Mouse (Mus musculus) small intestine, adult 2 months (tissue): ENCODE measurements at regions not wholly inside any gene's neighbourhood (a gene's known extent, or its start where the extent isn't known, plus 50 kb on each side); places are given as distances from the start of the nearest gene placed in this dataset.

Experiments used
- CTCF ChIP-seq: fragments of 200-500 bp; IDR thresholded peaks from 2 replicates; pipeline ENCODE4 v1.5.1; 2012; ENCODE audit warnings: low read depth, mild to moderate bottlenecking, control low read depth, inconsistent platforms, low read length, moderate library complexity, mixed read lengths; ENCODE audit not compliant: insufficient replicate concordance, insufficient read length; ENCODE audit errors: extremely low read depth
- POLR2A ChIP-seq: fragments of 200-500 bp; IDR thresholded peaks from 2 replicates; pipeline ENCODE4 v1.6.1; 2012; ENCODE audit warnings: low read depth, mild to moderate bottlenecking, control low read depth, inconsistent platforms, low read length, moderate library complexity

DNA sequence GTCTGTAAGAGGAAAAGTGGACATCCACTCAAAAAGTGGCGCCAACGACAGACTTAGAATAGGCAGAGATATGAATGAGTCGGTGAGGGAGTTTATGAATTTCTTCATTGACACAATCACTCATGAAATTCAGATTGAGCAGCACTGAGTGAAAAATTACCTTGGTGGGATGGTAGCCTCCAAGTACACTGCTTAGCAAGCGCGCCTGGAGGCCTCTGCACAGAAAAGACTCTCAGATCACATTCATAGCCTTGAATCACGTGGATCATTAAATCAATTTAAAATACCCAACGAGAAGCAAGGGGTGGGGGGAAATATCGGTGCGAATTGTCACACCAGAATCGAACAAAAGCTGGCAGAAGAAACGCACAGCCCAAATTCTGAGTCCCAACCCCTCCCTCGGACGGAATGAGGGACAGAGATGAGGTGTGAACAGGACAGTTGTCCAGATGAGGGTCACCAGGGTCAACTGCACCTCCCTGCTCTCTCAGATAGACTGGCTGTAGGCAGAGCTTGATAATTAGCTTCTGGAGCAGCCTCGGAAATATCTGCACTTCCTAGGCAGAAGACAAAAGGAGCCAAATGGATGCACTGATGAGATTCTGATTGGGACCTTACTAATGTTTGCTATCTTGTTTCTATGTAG is 113.5 kb upstream of the Cdkn3 start:
- TF ChIP-seq CTCF (no peak), POLR2A (no peak)
